9 mouse cellular contexts compared by ENCODE assay signal in genomic region chr9:122285833-122286310, GRCm38 (mm10). TPM values are rescaled to one million over a fixed set of nuclear protein-coding genes. Genes with fewer than 3 reads are reported as not detected.
DNase-seq lines count a peak whose midpoint lies in the region; ATAC-seq and TF ChIP-seq lines count a peak whose summit lies in the region.
"Had no signal": no experiment of that assay in that cellular context is flagged by ENCODE, and none has a peak within 500 bp of the region (broad histone marks: within the 10 kb centered on the region; RNA-seq: fewer than 3 reads in every experiment).

No protein-coding gene starts in this region.

- 38% methylated on average over 4 of the region's 4 CpGs for WGBS in heart, postnatal 0 days
- WGBS in embryonic facial prominence, embryonic 14.5 days: 18% methylated on average over 3 of the region's 4 CpGs
- WGBS in midbrain, embryonic 12.5 days: 24% methylated on average over 4 of the region's 4 CpGs

- no peak for ATAC-seq in heart, postnatal 0 days (ENCODE audit: insufficient read depth, low read depth)
- ATAC-seq in embryonic facial prominence, embryonic 14.5 days (ENCODE audit: low read depth): no peak
- no peak; the same call in none of the 2 replicates for ATAC-seq in midbrain, embryonic 12.5 days (ENCODE audit: low FRiP score, low read depth)

- no peak overlapping the region for H3K9ac ChIP-seq in heart, postnatal 0 days (replicated peaks; ENCODE audit: low read depth, low read length)
- H3K9ac ChIP-seq in embryonic facial prominence, embryonic 14.5 days (ENCODE audit: low read depth, low read length): no peak overlapping the region
- no peak overlapping the region for H3K9ac ChIP-seq in midbrain, embryonic 12.5 days (replicated peaks)
- H3K9ac ChIP-seq: liver, embryonic 14.5 days had no signal

- TF ChIP-seq CTCF in heart, postnatal 0 days (IDR thresholded peaks at IDR 0.05; ENCODE audit: low read depth): no peak

- DNase-seq in heart, postnatal 0 days (ENCODE audit: low spot score): no peak
- no peak for DNase-seq in heart, postnatal 4 days
- DNase-seq in brain, adult 2 months (ENCODE audit: low read depth, low spot score): peak; percentile 25
- DNase-seq in embryonic facial prominence, embryonic 14.5 days (ENCODE audit: low spot score): no peak
- DNase-seq in T-cell, adult 2 months (ENCODE audit: low spot score): no peak
- DNase-seq in gastrocnemius, postnatal 25 days: no peak
- no peak for DNase-seq in yolk sac, embryonic 10.5 days (ENCODE audit: low spot score)

- H3K27ac ChIP-seq in heart, postnatal 0 days (ENCODE audit: low read depth): 0 out of 2 replicates have a peak overlapping the region, but pooled peaks have one; percentile 3
- no peak overlapping the region; the same call in 1 of the 2 replicates for H3K27ac ChIP-seq in embryonic facial prominence, embryonic 14.5 days (replicated peaks; ENCODE audit: low read depth, low read length)
- peak overlapping the region; percentile 68 for H3K27ac ChIP-seq in midbrain, embryonic 12.5 days (replicated peaks)
- H3K27ac ChIP-seq: liver, embryonic 14.5 days had no signal

- H3K9me3 ChIP-seq in heart, postnatal 0 days (replicated peaks; ENCODE audit: control insufficient read depth, low read length): no peaks in the 10 kb centered on the region
- no peaks in the 10 kb centered on the region for H3K9me3 ChIP-seq in embryonic facial prominence, embryonic 14.5 days (ENCODE audit: control insufficient read depth, low read length)
- no peaks in the 10 kb centered on the region for H3K9me3 ChIP-seq in midbrain, embryonic 12.5 days

- no peaks in the 10 kb centered on the region for H3K27me3 ChIP-seq in heart, postnatal 0 days (ENCODE audit: control insufficient read depth, insufficient read depth, low read length)
- no peaks in the 10 kb centered on the region for H3K27me3 ChIP-seq in embryonic facial prominence, embryonic 14.5 days (replicated peaks; ENCODE audit: control insufficient read depth, insufficient read depth, low read length)
- no peaks in the 10 kb centered on the region for H3K27me3 ChIP-seq in midbrain, embryonic 12.5 days

- TF ChIP-seq EP300 in heart, postnatal 0 days (IDR thresholded peaks at IDR 0.05; ENCODE audit: low read depth): no peak

- no peak overlapping the region for H3K4me2 ChIP-seq in heart, postnatal 0 days (ENCODE audit: low read depth, low read length)
- peak overlapping the region; percentile 13 for H3K4me2 ChIP-seq in embryonic facial prominence, embryonic 14.5 days (ENCODE audit: low read depth, low read length)
- no peak overlapping the region for H3K4me2 ChIP-seq in midbrain, embryonic 12.5 days (replicated peaks)

- H3K36me3 ChIP-seq in heart, postnatal 0 days (replicated peaks; ENCODE audit: control insufficient read depth, insufficient read depth, low read length): no peaks in the 10 kb centered on the region
- H3K36me3 ChIP-seq in embryonic facial prominence, embryonic 14.5 days (ENCODE audit: control insufficient read depth, insufficient read depth, low read length): no peaks in the 10 kb centered on the region
- H3K36me3 ChIP-seq in midbrain, embryonic 12.5 days: no peaks in the 10 kb centered on the region

- no peaks in the 10 kb centered on the region for H3K4me1 ChIP-seq in heart, postnatal 0 days (ENCODE audit: control insufficient read depth, insufficient read depth)
- H3K4me1 ChIP-seq in embryonic facial prominence, embryonic 14.5 days (ENCODE audit: control insufficient read depth, insufficient read depth, low read length): peaks cover 6% of the 10 kb centered on the region; the same call in 1 of the 2 replicates
- H3K4me1 ChIP-seq in midbrain, embryonic 12.5 days: peaks cover 28% of the 10 kb centered on the region

- H3K4me3 ChIP-seq in heart, postnatal 0 days (ENCODE audit: low read depth, low read length): no peak overlapping the region
- H3K4me3 ChIP-seq in embryonic facial prominence, embryonic 14.5 days (ENCODE audit: low read depth, low read length): no peak overlapping the region
- no peak overlapping the region for H3K4me3 ChIP-seq in midbrain, embryonic 12.5 days

RNA-seq across cellular contexts. Expression of gene Ano10, which starts 8.4 kb away (rescaled TPM):
- 24.1 and 25.5 TPM in 2 replicates for total RNA-seq in heart, postnatal 0 days (2014; rRNA removed; ENCODE audit: low replicate concordance)
- polyA plus RNA-seq in heart, postnatal 0 days (2015; fragmentation: Nextera tagmentation; extraction: Ambion mirVana): 21.0 and 21.3 TPM in 2 replicates
- total RNA-seq in heart, postnatal 4 days (2021): 10 to 100 TPM; 23.7 to 25.5 TPM
- polyA plus RNA-seq in embryonic facial prominence, embryonic 14.5 days (2014; fragmentation: Nextera tagmentation; extraction: Ambion mirVana): 43.3 and 48.6 TPM in 2 replicates
- 42.4 and 44.7 TPM in 2 replicates for polyA plus RNA-seq in midbrain, embryonic 12.5 days (2016; fragmentation: Nextera tagmentation; extraction: Ambion mirVana)
- 10 to 100 TPM; 36.6 to 43.5 TPM for total RNA-seq in gastrocnemius, postnatal 25 days (2021)
